In the genomic region with DNA sequence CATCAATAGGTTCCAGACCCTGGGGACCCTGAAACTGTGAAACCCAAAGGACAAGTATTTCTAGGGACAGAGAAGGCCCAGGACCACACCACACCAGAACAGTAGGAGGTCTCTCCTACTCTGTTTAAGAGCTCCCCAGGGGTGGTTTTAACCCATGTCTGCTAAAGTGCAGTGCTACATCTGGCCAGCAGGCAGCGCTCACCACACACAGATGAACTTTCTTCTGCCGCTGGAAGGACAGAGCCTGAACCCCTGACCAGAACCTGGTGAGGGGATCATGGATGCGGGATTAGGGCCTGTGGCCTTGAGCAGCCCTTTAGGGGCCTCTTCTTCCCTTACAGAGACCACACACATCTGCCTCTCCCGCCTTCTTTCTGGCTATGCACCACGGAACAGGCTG, we compare ENCODE assay signal across 9 mouse cellular contexts. TPM values are rescaled to one million over a fixed set of nuclear protein-coding genes. Genes with fewer than 3 reads are reported as not detected.
DNase-seq lines count a peak whose midpoint lies in the region; ATAC-seq and TF ChIP-seq lines count a peak whose summit lies in the region.
"Had no signal": no experiment of that assay in that cellular context is flagged by ENCODE, and none has a peak within 500 bp of the region (broad histone marks: within the 10 kb centered on the region; RNA-seq: fewer than 3 reads in every experiment).

No protein-coding gene starts in this region.

- WGBS in midbrain, embryonic 10.5 days = 10% methylated on average over 5 of the region's 5 CpGs
- WGBS in midbrain, embryonic 16.5 days = 8% methylated on average over 5 of the region's 5 CpGs
- 11% methylated on average over 5 of the region's 5 CpGs for WGBS in forebrain, postnatal 0 days
- 31% methylated on average over 5 of the region's 5 CpGs for WGBS in liver, adult 2 months
- WGBS in neural tube, embryonic 13.5 days = 14% methylated on average over 5 of the region's 5 CpGs

- TF ChIP-seq CTCF in forebrain, postnatal 0 days (IDR thresholded peaks at IDR 0.05; ENCODE audit: low read depth) = peak; percentile 98
- peak; percentile 90 for TF ChIP-seq CTCF in liver, adult 2 months (IDR thresholded peaks at IDR 0.05; ENCODE audit: low read depth, low read length)
- TF ChIP-seq CTCF in testis, adult 2 months (IDR thresholded peaks at IDR 0.05; ENCODE audit: control insufficient read depth, insufficient read depth, insufficient replicate concordance, low read depth, low read length) = peak; percentile 85; the same call in 1 of the 2 replicates

- no peak overlapping the region for H3K4me3 ChIP-seq in midbrain, embryonic 10.5 days
- H3K4me3 ChIP-seq in midbrain, embryonic 16.5 days (ENCODE audit: low read depth, low read length) = no peak overlapping the region
- H3K4me3 ChIP-seq in forebrain, postnatal 0 days (ENCODE audit: low read depth, low read length) = no peak overlapping the region
- H3K4me3 ChIP-seq in liver, adult 2 months (ENCODE audit: insufficient read depth, low read depth, low read length) = no peak overlapping the region
- no peak overlapping the region for H3K4me3 ChIP-seq in neural tube, embryonic 13.5 days
- no peak overlapping the region for H3K4me3 ChIP-seq in testis, adult 2 months (ENCODE audit: control insufficient read depth, low read depth, low read length)
- H3K4me3 ChIP-seq: erythroblast, embryonic 14.5 days had no signal

- no peak for ATAC-seq in midbrain, embryonic 16.5 days
- peak; percentile 55; the same call in 1 of the 2 replicates for ATAC-seq in forebrain, postnatal 0 days
- ATAC-seq in neural tube, embryonic 13.5 days (ENCODE audit: low read depth) = peak; percentile 20; the same call in 1 of the 2 replicates

- no peak overlapping the region; the same call in 1 of the 2 replicates for H3K27ac ChIP-seq in midbrain, embryonic 10.5 days (replicated peaks)
- no peak overlapping the region for H3K27ac ChIP-seq in midbrain, embryonic 16.5 days (ENCODE audit: low read length)
- no peak overlapping the region for H3K27ac ChIP-seq in forebrain, postnatal 0 days (ENCODE audit: low read depth, low read length)
- no peak overlapping the region for H3K27ac ChIP-seq in liver, adult 2 months (replicated peaks; ENCODE audit: insufficient read depth, low read depth, low read length)
- no peak overlapping the region for H3K27ac ChIP-seq in neural tube, embryonic 13.5 days (replicated peaks)
- H3K27ac ChIP-seq in testis, adult 2 months (ENCODE audit: control insufficient read depth, insufficient read depth, low read depth, low read length) = no peak overlapping the region

- H3K79me2 ChIP-seq in liver, adult 2 months (ENCODE audit: control insufficient read depth, insufficient read depth, low read length) = no peaks in the 10 kb centered on the region

- H3K9me3 ChIP-seq in midbrain, embryonic 10.5 days (replicated peaks) = no peaks in the 10 kb centered on the region
- no peaks in the 10 kb centered on the region for H3K9me3 ChIP-seq in midbrain, embryonic 16.5 days (replicated peaks; ENCODE audit: control insufficient read depth, low read length, poor library complexity, severe bottlenecking)
- H3K9me3 ChIP-seq in forebrain, postnatal 0 days (ENCODE audit: low read length) = no peaks in the 10 kb centered on the region
- H3K9me3 ChIP-seq in neural tube, embryonic 13.5 days = no peaks in the 10 kb centered on the region

- peak; percentile 73 for DNase-seq in midbrain, embryonic 10.5 days (ENCODE audit: low spot score)
- DNase-seq in cerebellum, adult 11-12 months = peak; percentile 32
- peak; percentile 86 for DNase-seq in forebrain, postnatal 0 days
- peak; percentile 77 for DNase-seq in kidney, adult 9 months
- no peak for DNase-seq in liver, adult 2 months (ENCODE audit: extremely low read depth, low read depth, low spot score)

- no peaks in the 10 kb centered on the region for H3K36me3 ChIP-seq in midbrain, embryonic 10.5 days
- no peaks in the 10 kb centered on the region for H3K36me3 ChIP-seq in midbrain, embryonic 16.5 days (ENCODE audit: control insufficient read depth, insufficient read depth, low read length)
- H3K36me3 ChIP-seq in forebrain, postnatal 0 days (ENCODE audit: insufficient read depth) = no peaks in the 10 kb centered on the region
- H3K36me3 ChIP-seq in liver, adult 2 months (ENCODE audit: control insufficient read depth, insufficient read depth, low read length) = no peaks in the 10 kb centered on the region
- no peaks in the 10 kb centered on the region for H3K36me3 ChIP-seq in neural tube, embryonic 13.5 days
- H3K36me3 ChIP-seq in testis, adult 2 months (ENCODE audit: control insufficient read depth, insufficient read depth, low read length) = no peaks in the 10 kb centered on the region

- TF ChIP-seq POLR2A in liver, adult 2 months (IDR thresholded peaks at IDR 0.05; ENCODE audit: extremely low read depth, insufficient read depth, low read length) = no peak
- TF ChIP-seq POLR2A in testis, adult 2 months (IDR thresholded peaks at IDR 0.05; ENCODE audit: control insufficient read depth, low read depth, low read length) = no peak

- peaks cover 25% of the 10 kb centered on the region; the same call in 1 of the 2 replicates for H3K27me3 ChIP-seq in midbrain, embryonic 10.5 days (ENCODE audit: low read depth, poor library complexity, severe bottlenecking)
- H3K27me3 ChIP-seq in midbrain, embryonic 16.5 days (ENCODE audit: control insufficient read depth, insufficient read depth, low read depth, low read length) = no peaks in the 10 kb centered on the region
- H3K27me3 ChIP-seq in forebrain, postnatal 0 days (ENCODE audit: insufficient read depth, low read length) = no peaks in the 10 kb centered on the region
- no peaks in the 10 kb centered on the region for H3K27me3 ChIP-seq in liver, adult 2 months (ENCODE audit: control insufficient read depth, insufficient read depth, low read length)
- H3K27me3 ChIP-seq in neural tube, embryonic 13.5 days = peaks cover 3% of the 10 kb centered on the region; the same call in 1 of the 2 replicates
- no peaks in the 10 kb centered on the region for H3K27me3 ChIP-seq in testis, adult 2 months (ENCODE audit: control insufficient read depth, insufficient read depth, low read length)

- no peak overlapping the region for H3K9ac ChIP-seq in midbrain, embryonic 16.5 days (ENCODE audit: low read depth, low read length)
- H3K9ac ChIP-seq in forebrain, postnatal 0 days = no peak overlapping the region
- H3K9ac ChIP-seq in liver, adult 2 months (ENCODE audit: low read depth, low read length) = no peak overlapping the region
- no peak overlapping the region for H3K9ac ChIP-seq in neural tube, embryonic 13.5 days

- no peaks in the 10 kb centered on the region; the same call in 1 of the 2 replicates for H3K4me1 ChIP-seq in midbrain, embryonic 10.5 days
- no peaks in the 10 kb centered on the region for H3K4me1 ChIP-seq in midbrain, embryonic 16.5 days (ENCODE audit: control insufficient read depth, insufficient read depth, low read length)
- no peaks in the 10 kb centered on the region; the same call in 1 of the 2 replicates for H3K4me1 ChIP-seq in forebrain, postnatal 0 days (ENCODE audit: insufficient read depth)
- no peaks in the 10 kb centered on the region for H3K4me1 ChIP-seq in liver, adult 2 months (ENCODE audit: control insufficient read depth, insufficient read depth, low read length)
- peaks cover 17% of the 10 kb centered on the region for H3K4me1 ChIP-seq in neural tube, embryonic 13.5 days (replicated peaks)
- no peaks in the 10 kb centered on the region for H3K4me1 ChIP-seq in testis, adult 2 months (ENCODE audit: control insufficient read depth, insufficient read depth, low read length)

- H3K4me2 ChIP-seq in midbrain, embryonic 16.5 days (ENCODE audit: low read length) = no peak overlapping the region
- 0 out of 2 replicates have a peak overlapping the region, but pooled peaks have one; percentile 6 for H3K4me2 ChIP-seq in forebrain, postnatal 0 days (ENCODE audit: low read depth)
- no peak overlapping the region for H3K4me2 ChIP-seq in neural tube, embryonic 13.5 days

RNA-seq across cellular contexts. Expression of a gene that starts 26.6 kb away (rescaled TPM):
- 5.9 and 6.7 TPM in 2 replicates for polyA plus RNA-seq in midbrain, embryonic 10.5 days (2016; fragmentation: Nextera tagmentation; extraction: Ambion mirVana)
- polyA plus RNA-seq in midbrain, embryonic 16.5 days (2015; fragmentation: Nextera tagmentation; extraction: Ambion mirVana) = 5.0 and 5.3 TPM in 2 replicates
- total RNA-seq in forebrain, postnatal 0 days (2014; rRNA removed) = 5.5 and 9.8 TPM in 2 replicates
- 3.9 and 5.5 TPM in 2 replicates for polyA plus RNA-seq in forebrain, postnatal 0 days (2015; fragmentation: Nextera tagmentation; extraction: Ambion mirVana)
- total RNA-seq in liver, adult 2 months (2014; rRNA removed) = 4.7 and 7.2 TPM in 2 replicates
- polyA plus RNA-seq in liver, adult 2 months (2012; rRNA removed) = 3.3 and 5.7 TPM in 2 replicates
- polyA plus RNA-seq in neural tube, embryonic 13.5 days (2015; fragmentation: Nextera tagmentation; extraction: Ambion mirVana) = 7.3 and 7.7 TPM in 2 replicates
- 1.4 and 1.9 TPM in 2 replicates for polyA plus RNA-seq in testis, adult 2 months (2012; rRNA removed)

RNA-seq across cellular contexts. Expression of a gene that starts 50.8 kb away (rescaled TPM):
- polyA plus RNA-seq in midbrain, embryonic 10.5 days (2016; fragmentation: Nextera tagmentation; extraction: Ambion mirVana) = 9.1 and 9.5 TPM in 2 replicates
- polyA plus RNA-seq in midbrain, embryonic 16.5 days (2015; fragmentation: Nextera tagmentation; extraction: Ambion mirVana) = 1.8 and 2.3 TPM in 2 replicates
- 1.1 and 1.4 TPM in 2 replicates for total RNA-seq in forebrain, postnatal 0 days (2014; rRNA removed)
- 5.9 and 6.5 TPM in 2 replicates for polyA plus RNA-seq in forebrain, postnatal 0 days (2015; fragmentation: Nextera tagmentation; extraction: Ambion mirVana)
- total RNA-seq in liver, adult 2 months (2014; rRNA removed) = 2.8 and 4.5 TPM in 2 replicates
- 30.8 and 35.9 TPM in 2 replicates for polyA plus RNA-seq in liver, adult 2 months (2012; rRNA removed)
- polyA plus RNA-seq in neural tube, embryonic 13.5 days (2015; fragmentation: Nextera tagmentation; extraction: Ambion mirVana) = 6.4 and 8.8 TPM in 2 replicates
- polyA plus RNA-seq in testis, adult 2 months (2012; rRNA removed) = 5.5 and 9.6 TPM in 2 replicates
